Mouse (Mus musculus) liver, adult 2 months (tissue): Measurements from ENCODE around the gene Rd3. TPM values are rescaled to one million over a fixed set of nuclear protein-coding genes. Genes with fewer than 3 reads are reported as not detected.

Experiments
- DNase-seq: peaks from one replicate; pipeline ENCODE4 v3.0.0-alpha.2; 2011; ENCODE audit warnings: low read depth, low spot score; ENCODE audit errors: extremely low read depth
- H3K27ac ChIP-seq: fragments of 200-500 bp; replicated peaks from 2 replicates; pipeline ENCODE4 v1.5.1; 2012; ENCODE audit warnings: low read depth, mild to moderate bottlenecking, control low read depth, inconsistent platforms, low read length; ENCODE audit not compliant: insufficient read depth
- H3K27me3 ChIP-seq: fragments of 200-500 bp; 2 replicates; pipeline ENCODE4 v1.6.1; 2012; ENCODE audit warnings: mild to moderate bottlenecking, moderate library complexity, low read length, inconsistent platforms; ENCODE audit not compliant: control insufficient read depth, insufficient read depth
- H3K36me3 ChIP-seq: fragments of 200-500 bp; 2 replicates; pipeline ENCODE4 v1.6.1; 2012; ENCODE audit warnings: low read length, inconsistent platforms; ENCODE audit not compliant: control insufficient read depth, insufficient read depth
- H3K4me1 ChIP-seq: fragments of 200-500 bp; 2 replicates; pipeline ENCODE4 v1.6.1; 2011; ENCODE audit warnings: low read length; ENCODE audit not compliant: control insufficient read depth, insufficient read depth
- H3K4me3 ChIP-seq: fragments of 200-500 bp; 2 replicates; pipeline ENCODE4 v1.5.1; 2011; ENCODE audit warnings: low read depth, mild to moderate bottlenecking, control low read depth, low read length, moderate library complexity; ENCODE audit not compliant: insufficient read depth
- H3K79me2 ChIP-seq: fragments of 200-500 bp; 2 replicates; pipeline ENCODE4 v1.6.1; 2012; ENCODE audit warnings: inconsistent platforms, mild to moderate bottlenecking, low read length, moderate library complexity; ENCODE audit not compliant: control insufficient read depth, insufficient read depth
- H3K9ac ChIP-seq: fragments of 200-500 bp; 2 replicates; pipeline ENCODE4 v1.6.1; 2012; ENCODE audit warnings: low read depth, mild to moderate bottlenecking, control low read depth, inconsistent platforms, low read length
- CTCF ChIP-seq: fragments of 200-500 bp; IDR thresholded peaks from 2 replicates; pipeline ENCODE4 v1.5.1; 2011; ENCODE audit warnings: low read depth, low read length, control low read depth
- POLR2A ChIP-seq: fragments of 200-500 bp; IDR thresholded peaks from 2 replicates; pipeline ENCODE4 v1.6.1; 2011; ENCODE audit warnings: low read length, control low read depth; ENCODE audit not compliant: insufficient read depth; ENCODE audit errors: extremely low read depth
- WGBS: fragments of 180-500 bp; shearing (Covaris S2); methylation state at CpG from one replicate; pipeline ENCODE4 v1.1.7; 2018; 5-methylcytosine and 5-hydroxymethylcytosine counted together
- polyA plus RNA-seq: library from polyadenylated mRNA; depleted of rRNA; stranded (reverse); fragments of >200 nt; gene quantifications from 2 replicates; pipeline ENCODE4 v1.2.3, GENCODE M21; 2012
- total RNA-seq: library from RNA; depleted of rRNA; stranded (reverse); fragments of >200 nt; gene quantifications from 2 replicates; pipeline ENCODE4 v1.2.3, GENCODE M21; 2014

Gene Rd3
- total and polyA plus RNA-seq, 2 experiments, result 0.46 to 1.6 TPM

- Histone ChIP-seq H3K79me2 (peaks cover 6% of the 10 kb centered on the region; the same call in 1 of the 2 replicates), H3K9ac (peak overlapping the region; percentile 86), H3K4me1 (peaks cover 26% of the 10 kb centered on the region), H3K27me3 (no peaks in the 10 kb centered on the region), H3K27ac (peak overlapping the region; percentile 97), H3K4me3 (peak overlapping the region; percentile 75), H3K36me3 (no peaks in the 10 kb centered on the region)
- DNase-seq, result peak; percentile 81
- 20% methylated on average over 3 of the region's 3 CpGs for WGBS
- no peak for TF ChIP-seq CTCF
- TF ChIP-seq POLR2A, result no peak
These were observed 20.9 kb upstream of the Rd3 start for GRCm38 (mm10) chr1:191956261-191956660.

GRCm38 (mm10) chr1:191956871-191957270, 20.3 kb upstream of the Rd3 start:
- peak overlapping the region; percentile 86 for H3K9ac ChIP-seq
- no peaks in the 10 kb centered on the region for H3K36me3 ChIP-seq
- H3K79me2 ChIP-seq, result peaks cover 6% of the 10 kb centered on the region; the same call in 1 of the 2 replicates
- TF ChIP-seq CTCF, result no peak
- TF ChIP-seq POLR2A, result peak; percentile 60; the same call in 1 of the 2 replicates
- H3K27me3 ChIP-seq, result no peaks in the 10 kb centered on the region
- H3K4me1 ChIP-seq, result peaks cover 26% of the 10 kb centered on the region
- 19% methylated on average over 2 of the region's 2 CpGs for WGBS
- peak; percentile 100 for DNase-seq
- H3K4me3 ChIP-seq, result peak overlapping the region; percentile 75
- peak overlapping the region; percentile 97 for H3K27ac ChIP-seq

GRCm38 (mm10) chr1:191957321-191957720, 19.8 kb upstream of the Rd3 start:
- H3K36me3 ChIP-seq, result no peaks in the 10 kb centered on the region
- TF ChIP-seq POLR2A (no peak), CTCF (no peak)
- no peaks in the 10 kb centered on the region for H3K27me3 ChIP-seq
- peak; percentile 93 for DNase-seq
- peak overlapping the region; percentile 97 for H3K27ac ChIP-seq
- H3K4me3 ChIP-seq, result no peak overlapping the region
- peaks cover 26% of the 10 kb centered on the region for H3K4me1 ChIP-seq
- 9% methylated on average over 3 of the region's 3 CpGs for WGBS
- peaks cover 6% of the 10 kb centered on the region; the same call in 1 of the 2 replicates for H3K79me2 ChIP-seq
- no peak overlapping the region for H3K9ac ChIP-seq

DNA sequence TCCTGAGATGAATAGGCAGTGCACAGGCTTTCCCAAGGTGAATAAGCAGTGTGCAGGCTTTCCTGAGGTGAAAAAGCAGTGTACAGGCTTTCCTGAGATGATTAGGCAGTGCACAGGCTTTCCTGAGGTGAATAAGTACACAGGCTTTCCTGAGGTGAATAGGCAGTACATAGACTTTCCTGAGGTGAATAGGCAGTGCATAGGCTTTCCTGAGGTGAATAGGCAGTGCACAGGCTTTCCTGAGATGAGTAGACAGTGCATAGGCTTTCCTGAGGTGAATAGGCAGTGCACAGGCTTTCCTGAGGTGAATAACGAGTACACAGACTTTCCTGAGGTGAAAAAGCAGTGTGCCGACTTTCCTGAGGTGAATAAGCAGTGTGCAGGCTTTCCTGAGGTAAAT, 16.2 kb upstream of the Rd3 start:
- peaks cover 3% of the 10 kb centered on the region; the same call in 1 of the 2 replicates for H3K79me2 ChIP-seq
- no peak overlapping the region for H3K4me3 ChIP-seq
- DNase-seq, result no peak
- H3K36me3 ChIP-seq, result no peaks in the 10 kb centered on the region
- peaks cover 24% of the 10 kb centered on the region for H3K4me1 ChIP-seq
- no peak overlapping the region for H3K27ac ChIP-seq
- no peak overlapping the region for H3K9ac ChIP-seq
- H3K27me3 ChIP-seq, result no peaks in the 10 kb centered on the region
- TF ChIP-seq POLR2A (no peak), CTCF (no peak)
- 78% methylated on average over 2 of the region's 2 CpGs for WGBS

DNA sequence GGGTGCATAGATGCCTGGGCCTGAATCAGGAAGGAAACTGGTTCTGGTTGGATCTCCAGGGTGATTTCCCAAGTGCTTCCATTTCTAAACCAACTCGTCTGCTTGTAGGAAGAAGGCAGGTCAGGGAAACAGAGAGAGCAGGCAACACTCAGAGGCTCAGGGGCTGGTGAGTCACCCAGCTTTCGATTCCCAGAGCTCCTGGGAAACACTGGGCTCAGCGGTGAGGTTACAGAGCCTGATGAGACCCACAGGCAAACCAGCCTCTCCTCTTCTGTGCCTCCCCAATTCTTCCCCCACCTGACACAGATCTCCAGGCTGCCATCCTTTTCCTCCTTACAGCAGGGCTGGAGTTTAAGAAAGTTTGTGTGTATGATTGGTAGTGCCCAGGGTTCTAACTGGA, 13.8 kb upstream of the Rd3 start:
- no peak overlapping the region for H3K27ac ChIP-seq
- 80% methylated on average over 3 of the region's 3 CpGs for WGBS
- no peaks in the 10 kb centered on the region for H3K27me3 ChIP-seq
- TF ChIP-seq CTCF (no peak), POLR2A (no peak)
- peaks cover 3% of the 10 kb centered on the region; the same call in 1 of the 2 replicates for H3K79me2 ChIP-seq
- H3K36me3 ChIP-seq, result no peaks in the 10 kb centered on the region
- no peak for DNase-seq
- H3K9ac ChIP-seq, result no peak overlapping the region
- peaks cover 13% of the 10 kb centered on the region for H3K4me1 ChIP-seq
- no peak overlapping the region for H3K4me3 ChIP-seq

DNA sequence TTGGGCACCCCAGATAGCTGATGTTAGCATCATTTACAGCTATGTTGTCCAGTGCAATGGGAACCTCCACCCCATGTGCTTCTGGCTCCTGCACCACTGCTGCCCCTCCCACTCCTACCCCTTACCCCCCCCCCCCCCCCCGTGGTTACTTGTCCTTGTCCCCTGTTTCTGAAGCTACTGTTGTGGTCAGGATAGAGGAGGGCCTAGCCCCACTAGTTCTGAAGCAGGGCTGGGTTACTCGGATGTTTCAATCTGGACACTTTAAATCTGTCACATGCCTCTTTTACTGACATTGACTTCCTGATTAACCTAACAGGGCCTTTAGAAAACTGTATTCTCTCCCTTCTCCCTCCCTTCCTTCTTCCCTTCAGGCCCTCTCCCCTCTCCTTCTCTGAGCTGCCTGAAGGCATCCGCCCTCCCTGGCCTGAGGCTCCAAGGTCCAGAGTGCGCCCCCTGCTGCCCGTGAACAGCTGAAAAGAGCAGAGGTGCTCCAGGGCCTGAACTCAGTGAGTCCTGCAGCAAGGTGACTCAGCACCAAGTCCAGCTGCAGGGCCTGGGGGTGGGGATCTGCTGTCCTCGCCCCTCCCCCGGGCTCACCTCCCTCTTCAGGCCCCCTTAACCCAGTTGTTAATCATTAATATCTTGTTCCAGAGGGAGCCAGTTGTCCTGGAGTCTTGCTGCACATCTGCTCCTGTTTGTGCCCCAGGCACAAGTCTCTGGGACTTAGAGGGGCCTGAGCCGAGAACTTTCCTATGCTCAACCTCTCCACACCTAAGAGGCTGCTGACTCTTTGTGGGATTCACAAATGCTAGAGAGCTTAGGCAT, 13.0 kb upstream of the Rd3 start:
- no peaks in the 10 kb centered on the region for H3K79me2 ChIP-seq
- H3K27me3 ChIP-seq, result no peaks in the 10 kb centered on the region
- peak; percentile 89 for DNase-seq
- 14% methylated on average over 8 of the region's 8 CpGs for WGBS
- H3K4me1 ChIP-seq, result peaks cover 13% of the 10 kb centered on the region
- peak; percentile 93 for TF ChIP-seq CTCF
- no peak for TF ChIP-seq POLR2A
- peak overlapping the region; percentile 70 for H3K27ac ChIP-seq
- H3K4me3 ChIP-seq, result no peak overlapping the region
- H3K9ac ChIP-seq, result no peak overlapping the region
- no peaks in the 10 kb centered on the region for H3K36me3 ChIP-seq
